Mouse (Mus musculus): Measurements from ENCODE around the gene Ergic2. TPM values are rescaled to one million over a fixed set of nuclear protein-coding genes. Genes with fewer than 3 reads are reported as not detected.

Ergic2 gene
- polyA plus RNA-seq (2014; fragmentation: Nextera tagmentation; extraction: Ambion mirVana), result 236 and 245 TPM in 2 replicates

- no peaks in the 10 kb centered on the region for H3K27me3 ChIP-seq (ENCODE audit: control insufficient read depth, insufficient read depth, low read length)
- under 1% methylated on average over 61 of the region's 61 CpGs for WGBS
- ATAC-seq (ENCODE audit: low FRiP score, low TSS enrichment), result peak; percentile 99
- H3K4me3 ChIP-seq (ENCODE audit: low read length), result peak within 1 kb of the TSS; percentile 84
- peak within 1 kb of the TSS; percentile 86 for H3K27ac ChIP-seq (ENCODE audit: low read depth, low read length)
- no peaks in the 10 kb centered on the region for H3K9me3 ChIP-seq (ENCODE audit: control insufficient read depth, low read length)
- H3K4me1 ChIP-seq (ENCODE audit: control insufficient read depth, insufficient read depth, low read length), result peaks cover 5% of the 10 kb centered on the region; the same call in 1 of the 2 replicates
- H3K4me2 ChIP-seq (replicated peaks; ENCODE audit: low read depth, low read length), result peak within 1 kb of the TSS; percentile 75
- no peaks in the 10 kb centered on the region for H3K36me3 ChIP-seq (ENCODE audit: control insufficient read depth, insufficient read depth, low read length)
- H3K9ac ChIP-seq (ENCODE audit: low read depth, low read length), result peak within 1 kb of the TSS; percentile 80
These were observed at the start of gene Ergic2 for GRCm38 (mm10) chr6:148211897-148212680. TSS of gene Ergic2 (minus strand) at chr6:148212374.

- H3K9me3 ChIP-seq (ENCODE audit: control insufficient read depth, low read length), result no peaks in the 10 kb centered on the region
- WGBS, result 97% methylated on average over 6 of the region's 6 CpGs
- H3K27me3 ChIP-seq (ENCODE audit: control insufficient read depth, insufficient read depth, low read length), result no peaks in the 10 kb centered on the region
- H3K4me3 ChIP-seq (ENCODE audit: low read length), result no peak overlapping the region
- no peak overlapping the region for H3K9ac ChIP-seq (ENCODE audit: low read depth, low read length)
- no peak for ATAC-seq (ENCODE audit: low FRiP score, low TSS enrichment)
- H3K36me3 ChIP-seq (ENCODE audit: control insufficient read depth, insufficient read depth, low read length), result no peaks in the 10 kb centered on the region
- H3K4me2 ChIP-seq (replicated peaks; ENCODE audit: low read depth, low read length), result no peak overlapping the region
- no peak overlapping the region for H3K27ac ChIP-seq (ENCODE audit: low read depth, low read length)
- H3K4me1 ChIP-seq (ENCODE audit: control insufficient read depth, insufficient read depth, low read length), result no peaks in the 10 kb centered on the region
These were observed 48.5 kb upstream of the Ergic2 start for GRCm38 (mm10) chr6:148260729-148261101.

GRCm38 (mm10) chr6:148259979-148260728, 48.0 kb upstream of the Ergic2 start:
- no peaks in the 10 kb centered on the region for H3K36me3 ChIP-seq (ENCODE audit: control insufficient read depth, insufficient read depth, low read length)
- no peak overlapping the region for H3K27ac ChIP-seq (ENCODE audit: low read depth, low read length)
- no peak for ATAC-seq (ENCODE audit: low FRiP score, low TSS enrichment)
- H3K4me2 ChIP-seq (replicated peaks; ENCODE audit: low read depth, low read length), result no peak overlapping the region
- H3K4me1 ChIP-seq (ENCODE audit: control insufficient read depth, insufficient read depth, low read length), result no peaks in the 10 kb centered on the region
- H3K9me3 ChIP-seq (ENCODE audit: control insufficient read depth, low read length), result no peaks in the 10 kb centered on the region
- WGBS, result 51% methylated on average over 4 of the region's 4 CpGs
- no peak overlapping the region for H3K9ac ChIP-seq (ENCODE audit: low read depth, low read length)
- H3K27me3 ChIP-seq (ENCODE audit: control insufficient read depth, insufficient read depth, low read length), result no peaks in the 10 kb centered on the region
- no peak overlapping the region for H3K4me3 ChIP-seq (ENCODE audit: low read length)

GRCm38 (mm10) chr6:148259074-148259473, 46.9 kb upstream of the Ergic2 start:
- Histone ChIP-seq H3K27ac (ENCODE audit: low read depth, low read length) (no peak overlapping the region), H3K4me2 (replicated peaks; ENCODE audit: low read depth, low read length) (no peak overlapping the region), H3K4me1 (ENCODE audit: control insufficient read depth, insufficient read depth, low read length) (no peaks in the 10 kb centered on the region), H3K27me3 (ENCODE audit: control insufficient read depth, insufficient read depth, low read length) (no peaks in the 10 kb centered on the region), H3K4me3 (ENCODE audit: low read length) (no peak overlapping the region), H3K36me3 (ENCODE audit: control insufficient read depth, insufficient read depth, low read length) (no peaks in the 10 kb centered on the region), H3K9me3 (ENCODE audit: control insufficient read depth, low read length) (no peaks in the 10 kb centered on the region), H3K9ac (ENCODE audit: low read depth, low read length) (no peak overlapping the region)
- 75% methylated on average over 8 of the region's 8 CpGs for WGBS
- ATAC-seq (ENCODE audit: low FRiP score, low TSS enrichment), result no peak

- no peaks in the 10 kb centered on the region for H3K36me3 ChIP-seq (ENCODE audit: control insufficient read depth, insufficient read depth, low read length)
- H3K4me1 ChIP-seq (ENCODE audit: control insufficient read depth, insufficient read depth, low read length), result no peaks in the 10 kb centered on the region
- WGBS, result 85% methylated on average over 2 of the region's 2 CpGs
- H3K4me3 ChIP-seq (ENCODE audit: low read length), result no peak overlapping the region
- H3K4me2 ChIP-seq (replicated peaks; ENCODE audit: low read depth, low read length), result no peak overlapping the region
- no peaks in the 10 kb centered on the region for H3K9me3 ChIP-seq (ENCODE audit: control insufficient read depth, low read length)
- H3K27ac ChIP-seq (ENCODE audit: low read depth, low read length), result no peak overlapping the region
- no peak for ATAC-seq (ENCODE audit: low FRiP score, low TSS enrichment)
- no peaks in the 10 kb centered on the region for H3K27me3 ChIP-seq (ENCODE audit: control insufficient read depth, insufficient read depth, low read length)
- H3K9ac ChIP-seq (ENCODE audit: low read depth, low read length), result no peak overlapping the region
These were observed 45.6 kb upstream of the Ergic2 start for GRCm38 (mm10) chr6:148257805-148258204.

GRCm38 (mm10) chr6:148256109-148256508, 43.9 kb upstream of the Ergic2 start:
- Histone ChIP-seq H3K4me3 (ENCODE audit: low read length) (no peak overlapping the region), H3K4me1 (ENCODE audit: control insufficient read depth, insufficient read depth, low read length) (no peaks in the 10 kb centered on the region), H3K36me3 (ENCODE audit: control insufficient read depth, insufficient read depth, low read length) (no peaks in the 10 kb centered on the region), H3K9me3 (ENCODE audit: control insufficient read depth, low read length) (no peaks in the 10 kb centered on the region), H3K27me3 (ENCODE audit: control insufficient read depth, insufficient read depth, low read length) (no peaks in the 10 kb centered on the region), H3K27ac (ENCODE audit: low read depth, low read length) (no peak overlapping the region), H3K9ac (ENCODE audit: low read depth, low read length) (no peak overlapping the region), H3K4me2 (replicated peaks; ENCODE audit: low read depth, low read length) (no peak overlapping the region)
- 86% methylated on average over 3 of the region's 3 CpGs for WGBS
- no peak for ATAC-seq (ENCODE audit: low FRiP score, low TSS enrichment)

GRCm38 (mm10) chr6:148255395-148256053, 43.4 kb upstream of the Ergic2 start:
- no peak overlapping the region for H3K9ac ChIP-seq (ENCODE audit: low read depth, low read length)
- H3K9me3 ChIP-seq (ENCODE audit: control insufficient read depth, low read length), result no peaks in the 10 kb centered on the region
- H3K36me3 ChIP-seq (ENCODE audit: control insufficient read depth, insufficient read depth, low read length), result no peaks in the 10 kb centered on the region
- H3K27ac ChIP-seq (ENCODE audit: low read depth, low read length), result no peak overlapping the region
- H3K4me1 ChIP-seq (ENCODE audit: control insufficient read depth, insufficient read depth, low read length), result no peaks in the 10 kb centered on the region
- no peak overlapping the region for H3K4me2 ChIP-seq (replicated peaks; ENCODE audit: low read depth, low read length)
- H3K27me3 ChIP-seq (ENCODE audit: control insufficient read depth, insufficient read depth, low read length), result no peaks in the 10 kb centered on the region
- WGBS, result 54% methylated on average over 1 of the region's 1 CpGs
- ATAC-seq (ENCODE audit: low FRiP score, low TSS enrichment), result no peak
- H3K4me3 ChIP-seq (ENCODE audit: low read length), result no peak overlapping the region

GRCm38 (mm10) chr6:148249221-148249620, 37.0 kb upstream of the Ergic2 start:
- H3K36me3 ChIP-seq (ENCODE audit: control insufficient read depth, insufficient read depth, low read length), result no peaks in the 10 kb centered on the region
- no peak overlapping the region for H3K4me3 ChIP-seq (ENCODE audit: low read length)
- H3K9ac ChIP-seq (ENCODE audit: low read depth, low read length), result no peak overlapping the region
- H3K27me3 ChIP-seq (ENCODE audit: control insufficient read depth, insufficient read depth, low read length), result no peaks in the 10 kb centered on the region
- 78% methylated on average over 3 of the region's 3 CpGs for WGBS
- no peaks in the 10 kb centered on the region for H3K9me3 ChIP-seq (ENCODE audit: control insufficient read depth, low read length)
- no peak for ATAC-seq (ENCODE audit: low FRiP score, low TSS enrichment)
- H3K4me2 ChIP-seq (replicated peaks; ENCODE audit: low read depth, low read length), result no peak overlapping the region
- 0 out of 2 replicates have a peak, but pooled peaks cover 2% of the 10 kb centered on the region for H3K4me1 ChIP-seq (ENCODE audit: control insufficient read depth, insufficient read depth, low read length)
- no peak overlapping the region for H3K27ac ChIP-seq (ENCODE audit: low read depth, low read length)
